Mouse (Mus musculus): ENCODE results near the gene Gm49322.

The Gm49322 gene

GRCm38 (mm10) chr10:80584642-80585552 lies 20.9 kb upstream of the Gm49322 start:
- DNase-seq: no peak

GRCm38 (mm10) chr10:80585581-80585980 lies 20.2 kb upstream of the Gm49322 start:
- no peak for DNase-seq

GRCm38 (mm10) chr10:80586407-80587304 lies 19.2 kb upstream of the Gm49322 start:
- peak; percentile 39 for DNase-seq

- no peak for DNase-seq
These were observed 18.5 kb upstream of the Gm49322 start for GRCm38 (mm10) chr10:80587305-80587657.

GRCm38 (mm10) chr10:80589127-80589878 lies 16.5 kb upstream of the Gm49322 start:
- DNase-seq: peak; percentile 31

GRCm38 (mm10) chr10:80589879-80590854 lies 15.7 kb upstream of the Gm49322 start, which contains the start of gene Abhd17a:
TSS of gene Abhd17a (minus strand) at chr10:80590341.
- peak; percentile 90 for DNase-seq

GRCm38 (mm10) chr10:80596318-80596717 lies 9.5 kb upstream of the Gm49322 start:
- DNase-seq: no peak

- peak; percentile 94 for DNase-seq
These were observed 3.0 kb upstream of the Gm49322 start, which contains the start of the genes Scamp4 and Adat3 for GRCm38 (mm10) chr10:80602698-80603325. TSS of gene Scamp4 (plus strand) at chr10:80602872. TSS of gene Adat3 (plus strand) at chr10:80602880.

GRCm38 (mm10) chr10:80603364-80603763 lies 2.5 kb upstream of the Gm49322 start:
- DNase-seq: no peak

- peak; percentile 36 for DNase-seq
These were observed 1.8 kb upstream of the Gm49322 start for GRCm38 (mm10) chr10:80604001-80604509.

- DNase-seq: no peak
These were observed 833 bp upstream of the Gm49322 start for GRCm38 (mm10) chr10:80604988-80605387.

GRCm38 (mm10) chr10:80606306-80606705 lies 485 bp downstream of the Gm49322 start:
- peak; percentile 44 for DNase-seq

- peak; percentile 35 for DNase-seq
These were observed 1.0 kb downstream of the Gm49322 start for GRCm38 (mm10) chr10:80606737-80607350.

- DNase-seq: no peak
These were observed 2.6 kb downstream of the Gm49322 start for GRCm38 (mm10) chr10:80608435-80608834.

- peak; percentile 36 for DNase-seq
These were observed 3.6 kb downstream of the Gm49322 start for GRCm38 (mm10) chr10:80609269-80609924.

- peak; percentile 85 for DNase-seq
These were observed 4.4 kb downstream of the Gm49322 start for GRCm38 (mm10) chr10:80610116-80610785.

GRCm38 (mm10) chr10:80611024-80611423 lies 5.2 kb downstream of the Gm49322 start:
- DNase-seq: peak; percentile 49

- DNase-seq: no peak
These were observed 6.1 kb downstream of the Gm49322 start for GRCm38 (mm10) chr10:80611905-80612304.

- no peak for DNase-seq
These were observed 8.0 kb downstream of the Gm49322 start for GRCm38 (mm10) chr10:80613821-80614220.

Measured in cerebellum, adult 8-10 months (tissue).